Mouse (Mus musculus) spleen, postnatal 14 days (tissue): Measurements from ENCODE around the gene Slc45a1.

Source experiments
- DNase-seq, 2 experiments: peaks; one replicate each; pipeline ENCODE4 v3.0.0; 2021 to 2022; ENCODE audit warnings: low spot score in 2 of 2

Slc45a1 gene

DNA sequence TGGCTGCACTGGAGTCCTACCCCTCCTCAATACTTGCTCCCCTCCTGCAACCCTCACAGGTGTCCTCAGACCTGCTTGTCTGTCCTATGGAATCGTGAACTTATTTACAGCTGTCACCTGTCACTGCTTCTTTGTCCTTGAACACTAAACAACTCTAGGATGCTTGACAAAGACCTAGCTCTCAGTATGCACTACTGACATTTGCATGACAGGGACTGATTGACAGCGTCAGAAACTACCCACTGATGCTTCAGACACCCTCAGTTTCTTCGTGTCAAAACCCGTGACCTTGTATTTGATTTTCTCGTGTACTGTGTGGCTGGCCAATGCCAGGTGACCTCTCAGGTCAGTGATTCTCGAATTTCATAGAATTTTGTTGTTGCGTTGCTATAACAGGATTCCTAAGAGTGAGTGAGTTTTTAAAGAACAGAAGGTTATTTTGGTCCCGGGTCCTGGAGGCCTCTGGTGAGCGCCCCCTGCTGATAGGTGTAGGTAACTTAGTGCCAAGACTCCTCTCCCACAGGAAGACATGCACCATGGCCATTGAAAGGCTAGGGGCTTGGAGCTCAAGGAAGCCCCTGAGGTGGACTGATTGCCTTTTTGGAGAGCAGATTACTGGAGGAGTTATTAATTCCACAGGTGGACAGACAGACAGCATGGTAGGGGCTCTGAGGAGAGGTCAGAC is 8.1 kb upstream of the Slc45a1 start:
- no peak for DNase-seq

DNA sequence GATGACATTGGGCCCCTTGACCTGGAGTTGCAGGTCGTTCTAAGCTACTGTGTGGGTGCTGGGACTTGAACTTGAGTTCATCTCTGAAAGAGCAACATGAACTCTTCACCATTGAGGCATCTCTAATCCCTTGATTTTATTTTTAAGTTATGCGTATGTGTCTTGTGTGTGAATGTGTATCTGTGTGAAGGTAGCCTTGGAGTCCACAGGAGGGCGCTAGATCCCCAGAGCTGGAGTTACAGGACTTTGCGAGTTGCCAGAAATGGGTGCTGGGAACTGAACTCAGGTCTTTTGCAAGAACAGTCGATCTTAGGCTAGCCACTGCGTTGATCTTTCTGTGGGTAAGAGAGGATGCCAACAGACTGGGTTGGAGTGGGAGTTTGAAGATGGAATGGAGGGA is 4.5 kb upstream of the Slc45a1 start:
- DNase-seq: no peak

DNA sequence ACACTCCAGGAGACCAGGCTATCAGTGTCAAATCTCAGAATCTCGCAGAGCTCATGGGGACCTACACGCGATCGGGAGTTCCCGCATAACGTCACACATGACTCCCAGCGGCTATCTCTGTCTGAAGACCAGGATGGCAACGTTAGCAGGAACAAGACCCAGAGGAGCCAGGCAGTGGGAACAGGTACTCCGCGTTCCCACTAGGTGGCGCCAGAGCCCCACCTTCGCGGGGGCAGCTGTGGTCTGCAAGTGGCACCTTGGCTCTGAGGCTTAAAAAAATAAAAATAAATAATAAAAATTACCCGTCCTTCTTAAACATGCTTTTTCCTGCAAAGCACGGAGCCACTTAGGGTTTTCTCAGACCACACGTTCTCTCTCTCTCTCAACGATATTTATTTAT is 4.0 kb upstream of the Slc45a1 start:
- peak; percentile 57 to 76 for DNase-seq

DNA sequence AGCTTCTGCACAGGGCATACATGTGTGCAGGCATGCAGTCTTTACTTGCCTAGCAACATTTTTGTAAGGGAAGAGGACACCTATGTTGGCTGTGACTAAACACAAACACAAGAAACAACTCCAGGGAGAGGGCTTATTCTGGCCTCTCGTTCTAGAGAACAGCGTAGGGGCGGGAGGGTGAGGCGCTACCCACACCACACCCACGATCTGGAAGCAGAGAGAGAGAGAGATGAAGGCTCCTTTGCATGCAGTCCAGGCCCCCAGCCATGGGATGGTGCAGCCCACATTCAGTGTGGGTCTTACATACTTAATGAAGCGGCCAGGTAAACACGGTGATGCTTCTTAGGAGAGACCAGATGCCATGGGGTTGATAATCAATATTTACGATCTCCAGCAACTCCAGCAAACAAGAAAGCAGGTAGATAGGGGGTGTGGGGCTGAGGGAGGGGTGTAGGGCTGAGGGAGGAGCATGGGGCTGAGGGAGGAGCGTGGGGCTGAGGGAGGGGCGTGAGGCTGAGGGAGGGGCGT is 1.2 kb upstream of the Slc45a1 start:
- DNase-seq: no peak

DNA sequence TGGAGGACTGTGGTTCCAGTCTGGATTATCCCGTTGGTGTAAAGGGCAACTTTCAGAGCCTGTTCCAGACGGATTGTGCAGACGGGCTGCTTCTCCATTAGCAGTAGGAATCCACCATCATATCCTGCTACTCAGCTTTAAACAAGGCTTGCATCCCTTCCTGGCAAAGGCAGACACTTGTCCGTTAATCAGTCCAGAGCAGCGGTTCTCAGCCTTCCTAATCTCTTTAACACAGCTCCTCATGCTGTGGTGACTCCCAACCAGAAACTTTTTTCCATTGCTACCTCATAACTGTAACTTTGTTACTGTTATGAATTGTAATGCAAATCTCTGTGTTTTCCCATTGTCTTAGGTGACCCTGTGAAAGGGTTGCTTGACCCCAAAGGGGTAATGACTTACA is 2.6 kb downstream of the Slc45a1 start:
- DNase-seq: no peak

DNA sequence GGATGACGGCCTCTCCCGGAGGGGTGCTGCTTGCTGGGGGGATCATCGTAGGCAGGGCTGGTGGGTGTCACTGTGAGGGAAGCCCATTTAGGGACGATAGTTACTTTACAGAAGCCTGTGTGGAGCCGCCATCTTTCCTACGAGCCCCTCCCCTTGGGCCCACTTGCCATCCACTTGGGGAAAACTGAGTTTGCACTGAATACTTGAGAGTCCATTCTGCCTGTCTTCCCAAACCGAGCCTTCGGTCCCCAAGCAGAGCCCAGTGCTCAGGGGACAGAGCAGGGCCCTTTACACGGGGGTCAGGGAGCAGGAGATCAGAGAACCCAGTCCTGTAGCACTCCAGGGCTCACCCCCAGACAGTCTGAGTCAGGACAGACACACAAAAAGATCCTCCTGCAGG is 7.7 kb downstream of the Slc45a1 start:
- DNase-seq: no peak

DNA sequence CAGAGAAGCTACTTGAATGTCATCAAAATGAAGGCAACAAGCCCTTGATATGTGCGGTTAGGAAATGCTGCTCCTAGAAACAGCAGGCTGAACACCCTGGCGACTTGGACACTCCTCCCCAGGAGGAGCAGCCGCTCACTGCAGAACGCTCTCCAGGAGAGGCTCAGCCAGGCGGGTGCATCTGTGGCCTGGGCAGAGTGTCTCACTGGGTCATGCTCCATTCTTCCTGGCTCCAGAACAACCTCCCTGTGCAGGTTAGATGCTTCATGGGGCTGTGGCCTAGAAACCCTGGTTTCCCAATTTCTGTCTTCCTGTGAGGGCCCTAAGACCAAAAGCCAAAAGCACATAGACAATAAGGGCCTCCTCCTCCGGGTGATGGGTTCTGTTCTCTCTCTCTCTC is 15.3 kb downstream of the Slc45a1 start:
- DNase-seq: no peak

DNA sequence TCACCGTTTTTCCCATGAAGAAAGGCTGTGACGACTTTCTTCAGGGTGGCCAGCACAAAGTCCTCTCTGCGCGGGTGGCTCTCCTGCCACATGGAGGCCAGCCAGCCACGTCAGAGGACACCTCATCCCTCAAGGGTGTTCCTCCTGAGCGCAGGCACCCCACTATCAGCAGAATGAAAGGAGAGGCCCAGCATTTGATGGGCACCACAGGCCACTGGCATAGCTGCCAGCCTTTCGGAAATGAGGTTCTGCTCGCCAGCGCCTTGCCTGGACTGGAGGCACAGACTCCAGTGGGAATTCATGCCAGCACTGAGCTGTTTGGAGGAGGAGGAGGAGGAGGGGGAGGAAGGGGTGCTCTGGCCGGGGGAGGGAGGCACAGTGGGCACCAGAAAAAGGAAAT is 16.4 kb downstream of the Slc45a1 start:
- no peak for DNase-seq

DNA sequence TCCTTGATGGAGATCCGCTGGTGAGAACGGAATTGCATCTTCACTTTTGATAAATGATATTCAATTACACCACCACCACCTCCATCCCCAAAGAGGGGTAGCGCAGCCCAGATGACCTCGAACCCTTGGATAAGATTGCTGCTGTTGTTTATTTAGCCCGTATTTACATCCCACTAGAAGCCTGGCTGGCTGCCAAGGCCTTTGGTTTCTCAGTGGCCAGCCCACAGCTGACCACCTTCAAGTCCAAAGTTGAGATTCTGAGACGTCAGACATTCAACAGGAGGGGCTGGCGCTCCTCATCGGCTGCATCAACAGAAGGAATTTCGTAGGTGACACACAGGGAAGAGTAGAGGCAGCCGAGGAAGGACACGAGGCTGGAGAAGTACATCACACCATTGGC is 22.7 kb downstream of the Slc45a1 start:
- DNase-seq: no peak

DNA sequence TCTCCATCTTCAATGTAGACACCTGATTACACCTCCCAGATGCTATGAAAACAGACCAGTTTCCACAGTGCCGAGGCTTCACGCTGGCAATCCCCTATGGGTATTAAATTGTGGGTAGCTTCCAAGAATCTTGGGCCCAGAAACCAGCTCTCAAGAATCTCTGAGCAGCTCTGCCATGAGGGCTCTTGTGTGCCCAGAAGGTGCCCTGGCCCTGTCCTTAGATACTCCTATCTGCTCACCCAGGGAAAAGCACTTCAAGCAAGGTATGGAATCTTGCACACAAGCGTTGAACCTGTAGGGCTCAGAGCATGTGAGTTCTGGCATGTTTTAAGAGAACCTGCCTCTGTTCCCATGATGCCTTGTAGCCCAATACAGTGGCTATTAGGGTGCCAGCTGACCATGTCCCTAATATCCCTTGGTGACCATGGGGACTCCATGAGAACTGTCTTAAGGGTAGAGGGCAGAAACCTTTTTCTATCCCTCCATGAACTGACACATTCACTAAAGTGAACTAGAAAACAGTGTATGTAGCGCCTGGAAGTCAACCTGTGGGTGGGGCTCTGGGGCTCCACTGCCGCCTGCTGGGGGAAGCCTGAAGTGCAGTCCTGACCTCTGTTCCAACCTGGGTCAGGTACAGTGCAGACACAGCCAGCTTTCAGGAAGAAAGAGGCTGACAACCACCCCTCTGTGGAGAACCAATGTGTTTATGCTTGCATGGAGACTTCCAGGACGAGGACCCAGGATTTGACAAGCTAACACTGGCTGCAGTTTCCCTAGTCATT is 25.8 kb downstream of the Slc45a1 start:
- DNase-seq: peak; percentile 58 to 75

DNA sequence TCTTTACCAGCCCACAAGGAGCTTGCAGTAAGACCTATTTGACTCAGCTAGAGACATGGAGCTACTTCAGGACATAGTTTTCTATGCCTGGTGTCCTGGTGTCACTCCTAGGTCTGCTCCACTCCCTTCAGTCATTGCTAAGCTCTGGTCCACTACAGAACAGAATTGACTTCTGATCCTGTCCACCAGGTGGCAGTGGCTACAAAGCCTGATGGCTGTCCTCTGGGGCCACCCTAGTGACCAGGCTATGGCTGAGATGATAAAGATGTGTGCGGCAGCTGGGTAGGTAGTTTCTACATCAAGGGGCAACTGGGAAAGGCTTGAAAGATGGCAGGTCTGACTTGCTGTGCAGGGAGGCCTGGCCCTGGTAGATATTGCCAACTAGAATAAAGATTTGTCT is 26.5 kb downstream of the Slc45a1 start:
- DNase-seq: peak in 1 of 2 experiments; percentile 49

DNA sequence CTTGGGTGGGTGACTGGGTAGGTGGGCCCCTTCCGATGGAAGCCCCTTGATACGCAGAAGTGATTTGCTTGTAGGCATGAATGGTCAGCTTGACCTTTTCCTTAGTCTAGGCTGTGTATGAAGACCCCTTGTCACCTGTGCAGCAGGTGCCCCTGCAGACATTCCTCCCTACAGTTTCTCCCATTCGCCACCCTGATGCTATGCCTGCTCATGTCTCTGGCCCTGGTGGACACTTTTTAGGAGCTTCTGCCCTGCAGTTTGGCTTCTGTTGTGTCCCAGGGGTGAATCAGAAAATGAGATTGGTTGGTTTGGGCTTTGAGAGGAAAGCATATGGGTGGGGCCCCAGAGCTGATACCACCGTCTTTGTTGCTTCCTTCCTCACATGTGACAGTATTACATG is 27.0 kb downstream of the Slc45a1 start:
- DNase-seq: no peak

DNA sequence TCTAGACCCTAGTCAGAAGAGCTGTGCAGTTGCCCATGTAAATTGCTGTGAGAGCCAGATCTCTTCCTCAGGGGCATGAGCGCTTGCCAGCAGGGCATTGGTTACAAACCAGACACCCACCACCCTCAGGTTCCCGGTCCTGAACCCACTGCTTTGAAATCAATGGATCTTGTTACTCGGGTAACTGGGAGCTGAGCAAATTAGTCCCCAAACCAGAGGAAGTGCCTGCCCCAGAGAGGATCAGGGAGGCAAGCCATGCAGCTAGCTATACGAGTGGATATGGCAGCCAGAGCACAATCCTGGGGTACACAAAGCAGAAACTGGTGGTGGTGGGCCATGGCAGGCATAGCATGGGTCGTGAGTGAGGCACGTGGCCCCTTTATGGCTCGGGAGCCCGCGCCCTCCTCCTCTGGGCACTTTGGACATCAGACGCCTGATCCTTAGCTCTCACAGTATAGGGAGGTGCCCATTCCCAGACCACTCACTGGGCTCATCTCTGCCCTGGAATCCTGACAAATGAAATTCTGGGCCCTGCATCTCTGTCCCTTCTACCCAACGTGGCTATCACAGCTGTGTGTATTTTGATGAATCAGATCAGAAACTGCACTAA is 27.7 kb downstream of the Slc45a1 start:
- DNase-seq: no peak

DNA sequence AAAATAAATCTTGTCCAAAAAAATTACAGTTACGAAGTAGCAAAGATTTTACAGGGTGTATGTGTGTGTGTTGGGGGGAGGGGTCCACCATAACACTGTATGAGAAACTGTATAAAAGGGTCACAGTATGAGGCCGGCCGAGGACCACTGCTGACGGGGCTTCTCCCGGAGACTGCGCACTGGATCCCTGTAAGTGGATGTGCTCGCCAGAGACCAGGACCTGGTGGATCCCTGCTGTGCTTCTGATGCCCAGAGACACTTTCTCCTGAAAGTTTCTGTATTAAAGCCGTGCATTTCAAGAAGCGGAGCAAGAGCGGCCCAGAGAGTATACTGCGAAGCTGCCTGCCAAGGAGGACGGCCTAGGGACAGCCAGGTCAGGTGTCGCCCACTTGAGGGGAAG is 29.3 kb downstream of the Slc45a1 start:
- DNase-seq: no peak

DNA sequence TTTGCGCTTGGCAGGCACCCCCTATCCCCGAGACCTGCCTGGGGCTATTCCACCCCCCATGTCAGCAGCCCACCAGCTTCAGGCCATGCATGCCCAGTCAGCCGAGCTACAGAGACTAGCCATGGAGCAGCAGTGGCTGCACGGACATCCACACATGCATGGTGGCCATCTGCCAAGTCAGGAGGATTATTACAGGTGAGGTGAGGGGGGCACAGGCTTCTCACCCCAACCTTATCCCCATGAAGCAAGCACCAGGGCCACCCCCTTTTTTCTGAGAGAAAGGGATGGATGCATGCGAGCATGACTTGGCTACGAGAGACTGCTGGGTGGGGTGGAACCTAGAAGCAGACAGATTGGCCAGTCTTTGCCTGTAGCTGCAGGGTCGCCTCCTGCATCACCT is 33.0 kb downstream of the Slc45a1 start:
- no peak for DNase-seq

DNA sequence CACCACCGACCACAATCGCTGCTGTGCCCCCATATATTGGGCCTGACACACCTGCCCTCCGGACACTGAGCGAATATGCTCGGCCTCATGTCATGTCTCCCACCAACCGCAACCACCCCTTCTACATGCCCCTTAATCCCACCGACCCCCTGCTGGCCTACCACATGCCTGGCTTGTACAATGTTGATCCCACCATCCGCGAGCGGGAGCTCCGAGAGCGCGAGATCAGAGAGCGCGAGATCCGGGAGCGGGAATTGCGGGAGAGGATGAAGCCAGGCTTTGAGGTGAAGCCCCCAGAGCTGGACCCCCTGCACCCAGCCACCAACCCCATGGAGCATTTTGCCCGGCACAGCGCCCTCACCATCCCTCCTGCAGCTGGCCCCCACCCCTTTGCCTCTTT is 35.1 kb downstream of the Slc45a1 start:
- no peak for DNase-seq

DNA sequence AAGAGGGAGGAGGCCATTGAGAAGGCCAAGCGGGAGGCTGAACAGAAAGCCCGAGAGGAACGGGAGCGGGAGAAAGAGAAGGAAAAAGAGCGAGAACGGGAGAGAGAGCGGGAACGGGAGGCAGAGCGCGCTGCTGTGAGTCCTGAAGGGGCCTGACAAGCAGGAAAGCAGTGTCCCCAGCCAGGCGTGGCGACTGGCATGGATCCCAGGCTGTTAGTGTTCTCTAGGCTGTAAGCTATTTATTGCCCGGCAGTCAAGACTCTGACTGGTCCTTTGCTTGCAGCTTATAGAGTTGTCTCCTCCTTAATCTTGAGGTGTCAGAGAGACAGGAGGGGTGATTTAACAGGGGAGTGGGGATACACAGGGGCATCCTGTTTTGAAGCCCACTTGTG is 35.9 kb downstream of the Slc45a1 start:
- no peak for DNase-seq

DNA sequence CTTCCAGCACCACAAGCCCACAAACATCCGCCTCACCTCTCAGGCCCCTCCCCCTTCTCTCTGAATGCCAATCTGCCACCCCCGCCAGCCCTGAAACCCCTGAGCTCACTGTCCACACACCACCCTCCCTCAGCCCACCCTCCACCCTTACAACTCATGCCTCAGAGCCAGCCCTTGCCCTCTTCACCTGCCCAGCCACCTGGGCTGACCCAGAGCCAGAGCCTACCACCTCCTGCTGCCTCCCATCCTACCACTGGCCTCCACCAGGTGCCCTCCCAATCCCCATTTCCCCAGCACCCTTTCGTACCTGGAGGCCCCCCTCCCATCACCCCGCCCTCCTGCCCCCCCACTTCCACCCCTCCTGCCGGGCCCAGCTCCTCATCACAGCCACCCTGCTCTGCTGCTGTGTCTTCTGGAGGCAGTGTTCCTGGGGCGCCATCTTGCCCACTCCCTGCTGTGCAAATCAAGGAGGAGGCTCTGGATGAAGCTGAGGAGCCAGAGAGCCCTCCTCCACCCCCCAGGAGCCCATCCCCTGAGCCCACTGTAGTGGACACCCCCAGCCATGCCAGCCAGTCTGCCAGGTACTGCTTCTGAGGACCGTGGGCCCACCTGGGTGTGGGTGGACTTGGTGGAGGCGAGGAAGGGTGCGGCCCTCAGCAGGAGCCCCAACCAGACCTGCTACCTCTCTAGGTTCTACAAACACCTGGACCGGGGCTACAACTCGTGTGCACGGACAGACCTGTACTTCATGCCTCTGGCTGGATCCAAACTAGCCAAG is 36.5 kb downstream of the Slc45a1 start:
- no peak for DNase-seq

DNA sequence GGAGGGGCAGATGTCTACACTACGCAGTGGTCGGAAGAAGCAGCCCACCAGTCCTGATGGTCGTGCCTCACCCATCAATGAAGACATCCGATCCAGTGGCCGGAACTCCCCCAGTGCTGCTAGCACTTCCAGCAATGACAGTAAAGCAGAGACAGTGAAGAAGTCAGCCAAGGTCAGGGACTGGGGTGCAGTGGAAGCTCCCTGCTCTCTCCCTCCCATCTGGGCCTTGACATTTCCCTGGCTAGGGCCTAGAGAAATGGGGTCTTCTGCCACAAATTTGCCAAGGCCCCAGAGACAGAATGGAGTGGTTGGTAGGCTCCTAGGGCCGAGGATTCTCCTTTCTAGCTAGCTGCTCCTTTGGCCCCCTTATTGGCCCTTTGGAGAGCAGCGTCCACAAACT is 38.3 kb downstream of the Slc45a1 start:
- no peak for DNase-seq

DNA sequence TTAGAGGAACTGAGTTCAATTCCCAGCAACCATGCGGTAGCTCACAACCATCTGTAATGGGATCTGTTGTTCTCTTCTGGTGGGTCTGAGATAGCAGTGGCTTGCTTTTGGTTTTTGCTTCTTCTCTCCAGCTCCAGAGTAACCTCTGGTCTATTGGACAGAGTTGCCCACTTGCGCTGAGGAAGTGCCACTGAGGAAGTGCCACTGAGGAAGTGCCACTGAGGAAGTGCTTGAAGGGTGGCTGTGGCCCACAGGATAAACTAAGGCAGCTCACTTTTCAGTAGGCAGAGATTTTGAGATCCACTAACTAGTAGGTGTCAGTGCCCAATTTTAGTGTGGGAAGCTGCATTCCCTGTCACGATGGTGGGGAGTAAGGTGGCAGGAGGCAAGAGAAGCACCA is 43.3 kb downstream of the Slc45a1 start:
- DNase-seq: no peak

DNA sequence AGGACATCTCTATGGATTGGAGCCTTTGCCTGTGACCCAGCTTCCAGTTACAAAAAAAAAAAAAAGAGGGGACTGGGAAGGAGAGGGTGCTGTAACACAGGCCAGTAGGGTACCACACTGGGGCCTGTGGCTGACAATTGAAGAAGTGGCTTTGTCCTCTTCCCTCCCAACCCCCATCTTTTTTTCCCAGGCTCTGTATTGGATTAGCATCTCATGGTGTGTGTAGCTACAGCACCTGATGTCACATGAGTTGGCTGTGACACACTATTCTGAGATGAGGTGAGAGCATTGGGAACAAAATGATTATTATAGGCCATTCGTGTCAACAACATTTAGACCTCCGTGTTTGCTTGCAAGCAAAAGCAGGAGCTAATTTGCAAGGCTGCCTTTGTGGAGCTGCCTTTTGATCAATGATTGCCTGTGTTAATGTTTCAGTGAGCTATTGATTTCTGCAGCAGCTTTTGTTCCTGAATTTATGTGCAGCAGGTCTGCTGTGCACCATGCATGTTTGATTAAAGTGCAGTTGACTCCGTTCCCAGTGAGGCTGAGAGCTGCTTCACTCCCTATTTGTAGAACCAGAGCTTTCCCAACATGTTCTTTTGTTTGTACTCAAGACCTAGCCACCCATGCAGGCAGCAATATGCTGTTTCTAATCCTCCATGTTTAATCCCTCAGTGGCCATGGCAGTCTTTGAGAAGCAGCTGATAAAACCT is 45.4 kb downstream of the Slc45a1 start:
- DNase-seq: no peak

DNA sequence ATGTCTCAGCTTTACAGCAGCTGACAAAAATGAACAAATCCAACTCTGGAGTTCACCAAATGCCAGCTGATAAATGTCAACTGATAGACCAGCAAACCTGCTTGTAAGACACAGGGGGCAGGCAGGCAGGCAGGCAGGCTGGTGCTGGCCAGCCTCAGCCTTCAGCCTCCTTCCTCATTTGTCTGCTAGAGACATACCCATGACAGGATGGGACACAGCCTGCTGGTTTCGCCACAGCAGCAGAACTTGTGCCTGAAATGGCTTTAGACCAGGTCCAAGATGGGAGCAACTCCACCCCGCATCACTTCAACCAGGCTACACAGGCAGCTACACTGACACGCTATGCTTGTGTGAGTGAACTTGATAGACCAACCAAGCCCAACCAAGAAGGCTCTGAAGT is 46.2 kb downstream of the Slc45a1 start:
- no peak for DNase-seq
